Mouse (Mus musculus) cerebellum, adult 2 months (tissue): ENCODE results near the gene Pkib. TPM values are rescaled to one million over a fixed set of nuclear protein-coding genes. Genes with fewer than 3 reads are reported as not detected.

ENCODE experiments used
- DNase-seq, 2 experiments: peaks; one replicate each; pipeline ENCODE4 v3.0.0; 2021
- H3K27ac ChIP-seq: fragments of 200-500 bp; 2 replicates; pipeline ENCODE4 v1.5.1; 2012; ENCODE audit warnings: low read length, control low read depth, inconsistent platforms; ENCODE audit not compliant: insufficient read depth
- H3K27me3 ChIP-seq: fragments of 200-500 bp; 2 replicates; pipeline ENCODE4 v1.6.1; 2012; ENCODE audit warnings: inconsistent platforms, mild to moderate bottlenecking, low read length, moderate library complexity; ENCODE audit not compliant: control insufficient read depth, insufficient read depth
- H3K4me1 ChIP-seq: fragments of 200-500 bp; 2 replicates; pipeline ENCODE4 v1.6.1; 2011; ENCODE audit warnings: low read length; ENCODE audit not compliant: control insufficient read depth, insufficient read depth
- H3K4me3 ChIP-seq: fragments of 200-500 bp; replicated peaks from 2 replicates; pipeline ENCODE3; 2011; ENCODE audit warnings: mild to moderate bottlenecking, low read depth, low read length, control low read depth; ENCODE audit not compliant: insufficient read depth
- CTCF ChIP-seq: fragments of 200-500 bp; IDR thresholded peaks from 2 replicates; pipeline ENCODE4 v1.5.1; 2011; ENCODE audit warnings: low read depth, mild to moderate bottlenecking, control low read depth, low read length, moderate library complexity, borderline replicate concordance; ENCODE audit not compliant: insufficient read depth
- POLR2A ChIP-seq: fragments of 200-500 bp; IDR thresholded peaks from 2 replicates; pipeline ENCODE4 v1.6.1; 2011; ENCODE audit warnings: low read length, control low read depth, borderline replicate concordance; ENCODE audit not compliant: insufficient read depth
- WGBS: fragments of 180-500 bp; shearing (Covaris S2); methylation state at CpG from one replicate; pipeline ENCODE4 v1.1.7; 2018; 5-methylcytosine and 5-hydroxymethylcytosine counted together
- polyA plus RNA-seq: library from polyadenylated mRNA; depleted of rRNA; stranded (reverse); fragments of >200 nt; gene quantifications from 2 replicates; pipeline ENCODE4 v1.2.3, GENCODE M21; 2012; rRNA removed

Gene Pkib
- polyA plus RNA-seq, result 89.3 and 98.1 TPM in 2 replicates

GRCm38 (mm10) chr10:57631896-57632867 is at the start of gene Pkib:
Pkib (plus strand) TSS chr10:57631981.
- Histone ChIP-seq H3K27ac (peak within 1 kb of the TSS; percentile 95), H3K4me1 (peaks cover 9% of the 10 kb centered on the region), H3K27me3 (no peaks in the 10 kb centered on the region), H3K4me3 (peak within 1 kb of the TSS; percentile 62)
- peak; percentile 87 to 88 for DNase-seq
- 1% methylated on average over 41 of the region's 41 CpGs for WGBS
- no peak for TF ChIP-seq CTCF
- TF ChIP-seq POLR2A, result peak; percentile 70

DNA sequence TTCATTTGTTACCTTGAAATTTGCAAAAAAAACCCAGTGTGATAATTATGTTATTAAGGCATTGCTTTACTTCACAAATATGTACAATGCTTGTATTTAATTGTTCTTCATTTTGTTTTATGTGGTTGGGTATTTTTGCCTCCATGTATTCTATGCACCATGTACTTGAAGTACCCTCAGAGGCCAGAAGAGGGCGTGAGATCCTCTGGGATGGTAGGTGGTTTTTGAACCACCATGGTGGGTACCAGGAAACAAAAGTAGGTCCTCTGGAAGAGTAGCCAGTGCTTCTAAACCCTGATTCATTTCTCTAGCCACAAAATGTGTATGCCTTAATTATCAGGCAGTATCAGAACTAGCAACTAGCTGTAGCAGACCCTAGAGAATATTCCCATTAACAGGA is 47.9 kb upstream of the Pkib start:
- 48% methylated on average over 1 of the region's 1 CpGs for WGBS
- DNase-seq, result no peak
- H3K4me1 ChIP-seq, result no peaks in the 10 kb centered on the region
- H3K27ac ChIP-seq, result no peak overlapping the region
- TF ChIP-seq CTCF (0 out of 2 replicates have a peak, but pooled peaks have one; percentile 21), POLR2A (no peak)
- no peak overlapping the region for H3K4me3 ChIP-seq
- H3K27me3 ChIP-seq, result no peaks in the 10 kb centered on the region

DNA sequence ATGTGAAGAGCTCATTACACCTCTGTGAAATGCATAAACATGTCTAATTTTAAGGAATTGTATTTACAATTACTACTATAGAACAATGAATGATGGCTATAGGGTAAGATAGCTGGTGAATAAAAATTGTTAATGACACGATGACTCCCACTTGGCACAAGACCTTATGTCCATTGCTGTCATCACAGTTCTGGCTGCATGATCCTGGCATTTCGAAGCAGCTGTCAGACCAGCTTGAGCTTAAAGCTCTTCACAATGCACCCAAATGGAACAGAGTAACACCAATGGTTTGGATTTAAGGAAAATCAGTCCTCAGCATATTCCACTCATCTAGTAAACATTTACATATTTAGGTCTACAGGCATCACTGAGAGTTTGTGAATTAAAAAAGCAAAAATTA is 37.5 kb upstream of the Pkib start:
- no peak overlapping the region for H3K4me3 ChIP-seq
- no peaks in the 10 kb centered on the region for H3K27me3 ChIP-seq
- TF ChIP-seq CTCF, result no peak
- TF ChIP-seq POLR2A, result no peak
- no peak overlapping the region for H3K27ac ChIP-seq
- no peak for DNase-seq
- 12% methylated on average over 2 of the region's 2 CpGs for WGBS
- H3K4me1 ChIP-seq, result no peaks in the 10 kb centered on the region

- 80% methylated on average over 2 of the region's 2 CpGs for WGBS
- Histone ChIP-seq H3K4me1 (no peaks in the 10 kb centered on the region), H3K27me3 (no peaks in the 10 kb centered on the region), H3K27ac (no peak overlapping the region), H3K4me3 (no peak overlapping the region)
- DNase-seq, result no peak
- no peak for TF ChIP-seq CTCF
- no peak for TF ChIP-seq POLR2A
Measured at GRCm38 (mm10) chr10:57597172-57597571, 34.6 kb upstream of the Pkib start.

GRCm38 (mm10) chr10:57602951-57603350 is 28.8 kb upstream of the Pkib start:
- WGBS, result 96% methylated on average over 4 of the region's 4 CpGs
- Histone ChIP-seq H3K27ac (no peak overlapping the region), H3K4me1 (no peaks in the 10 kb centered on the region), H3K4me3 (no peak overlapping the region), H3K27me3 (no peaks in the 10 kb centered on the region)
- DNase-seq, result no peak
- TF ChIP-seq POLR2A, result no peak

DNA sequence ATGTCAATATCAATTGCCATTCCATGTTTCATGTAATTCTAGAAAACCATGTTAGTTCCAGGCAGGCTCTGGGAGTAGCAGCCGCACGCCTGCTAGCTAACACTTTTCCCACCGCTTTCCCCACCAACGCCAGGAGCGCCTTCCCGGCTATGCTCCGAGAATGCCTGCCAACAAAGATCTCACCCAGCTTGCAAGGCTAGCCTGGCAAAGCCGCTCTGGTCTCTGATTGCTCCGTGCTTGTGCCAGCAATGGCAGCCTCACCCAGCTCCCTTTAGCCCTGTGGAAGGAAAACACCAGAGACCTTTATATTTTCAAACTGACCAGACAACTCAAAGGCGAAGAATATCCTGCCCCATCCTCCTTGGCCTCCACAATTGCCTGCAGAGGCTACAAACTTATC is 8.5 kb upstream of the Pkib start:
- no peaks in the 10 kb centered on the region for H3K4me1 ChIP-seq
- peak; percentile 74 to 86 for DNase-seq
- H3K27me3 ChIP-seq, result no peaks in the 10 kb centered on the region
- peak overlapping the region; percentile 42; the same call in 1 of the 2 replicates for H3K27ac ChIP-seq
- TF ChIP-seq CTCF, result no peak
- no peak for TF ChIP-seq POLR2A
- WGBS, result 8% methylated on average over 10 of the region's 10 CpGs
- no peak overlapping the region for H3K4me3 ChIP-seq

- Histone ChIP-seq H3K27ac (no peak overlapping the region), H3K27me3 (no peaks in the 10 kb centered on the region), H3K4me3 (no peak overlapping the region), H3K4me1 (no peaks in the 10 kb centered on the region)
- whole genome bisulfite sequencing, result 92% methylated on average over 2 of the region's 2 CpGs
- TF ChIP-seq POLR2A, result no peak
- no peak for TF ChIP-seq CTCF
- DNase-seq, result no peak
Measured at GRCm38 (mm10) chr10:57627773-57628172, 4.0 kb upstream of the Pkib start.

DNA sequence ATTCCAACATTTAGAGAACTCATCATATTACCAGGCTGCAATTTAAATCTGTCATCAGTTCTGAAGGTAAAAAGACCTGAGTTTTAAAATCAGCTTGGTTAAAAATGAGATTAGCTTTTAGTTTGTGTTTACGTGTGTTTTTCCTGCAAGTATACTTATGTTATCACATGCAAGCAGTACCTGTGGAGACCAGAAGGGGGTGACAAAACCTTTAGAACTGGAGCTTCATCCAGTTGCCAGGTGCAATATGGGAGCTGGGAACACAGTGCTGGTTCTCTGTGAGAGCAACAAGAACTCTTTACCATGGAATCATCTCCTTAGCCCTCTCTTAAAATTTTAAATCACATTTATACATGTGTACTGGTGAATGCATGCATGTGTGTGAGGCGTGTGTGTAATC is 1.2 kb upstream of the Pkib start:
- 100% methylated on average over 2 of the region's 2 CpGs for WGBS

More for the DNA sequence above, 1.2 kb upstream of the Pkib start:
- TF ChIP-seq CTCF, result no peak
- no peak overlapping the region for H3K4me3 ChIP-seq
- H3K27ac ChIP-seq, result no peak overlapping the region
- H3K4me1 ChIP-seq, result peaks cover 2% of the 10 kb centered on the region; the same call in 1 of the 2 replicates
- DNase-seq, result no peak
- no peaks in the 10 kb centered on the region for H3K27me3 ChIP-seq
